In the genomic region with DNA sequence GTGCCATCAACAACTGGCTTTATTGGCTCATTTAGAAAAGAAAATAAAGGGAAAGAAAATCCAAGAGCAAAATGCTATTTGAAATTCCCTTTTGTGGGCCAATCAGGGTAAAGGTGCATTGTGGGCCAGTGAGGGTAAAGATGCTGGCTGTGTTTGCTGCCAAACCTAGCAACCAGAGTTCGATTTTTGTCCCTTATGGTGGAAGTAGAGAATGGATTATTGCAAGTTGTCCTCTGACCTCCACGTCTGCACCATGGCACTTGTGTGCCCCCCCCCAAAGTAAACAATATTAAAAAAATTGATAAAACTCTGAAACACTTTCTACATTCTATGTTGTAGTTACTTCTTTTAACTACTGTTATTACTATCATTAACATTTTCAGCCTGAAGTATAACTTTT, we compare ENCODE assay signal across 17 mouse cellular contexts.
A peak's percentile ranks its signal among the peaks of the same experiment; 100 is the strongest.
DNase-seq lines count a peak whose midpoint lies in the region; ATAC-seq and TF ChIP-seq lines count a peak whose summit lies in the region.
"Had no signal": no experiment of that assay in that cellular context is flagged by ENCODE, and none has a peak within 500 bp of the region (broad histone marks: within the 10 kb centered on the region; RNA-seq: fewer than 3 reads in every experiment).

No protein-coding gene starts in this region.

- no peak for TF ChIP-seq CTCF in liver, postnatal 0 days (IDR thresholded peaks at IDR 0.05; ENCODE audit: low read depth)

- no peak overlapping the region for H3K4me2 ChIP-seq in forebrain, embryonic 11.5 days (ENCODE audit: low read depth, low read length, severe bottlenecking)
- H3K4me2 ChIP-seq in forebrain, embryonic 12.5 days, result no peak overlapping the region
- no peak overlapping the region for H3K4me2 ChIP-seq in heart, embryonic 11.5 days
- no peak overlapping the region for H3K4me2 ChIP-seq in liver, postnatal 0 days (ENCODE audit: low read depth, low read length)
- H3K4me2 ChIP-seq in liver, embryonic 11.5 days, result no peak overlapping the region
- H3K4me2 ChIP-seq: hindbrain, embryonic 15.5 days had no signal

- H3K9me3 ChIP-seq in forebrain, embryonic 11.5 days (ENCODE audit: control insufficient read depth, low read length), result no peaks in the 10 kb centered on the region
- no peaks in the 10 kb centered on the region for H3K9me3 ChIP-seq in forebrain, embryonic 12.5 days
- H3K9me3 ChIP-seq in heart, embryonic 10.5 days, result no peaks in the 10 kb centered on the region
- peaks cover 3% of the 10 kb centered on the region; the same call in 1 of the 2 replicates for H3K9me3 ChIP-seq in heart, embryonic 11.5 days (replicated peaks; ENCODE audit: control insufficient read depth, low read length)
- peaks cover 5% of the 10 kb centered on the region; the same call in 1 of the 2 replicates for H3K9me3 ChIP-seq in liver, postnatal 0 days (ENCODE audit: low read length)
- no peaks in the 10 kb centered on the region for H3K9me3 ChIP-seq in liver, embryonic 11.5 days (ENCODE audit: control insufficient read depth, low read length)
- H3K9me3 ChIP-seq: forebrain, embryonic 13.5 days; heart, embryonic 15.5 days; hindbrain, embryonic 10.5 days; hindbrain, embryonic 15.5 days had no signal

- 0 out of 2 replicates have a peak overlapping the region, but pooled peaks have one; percentile 6 for H3K9ac ChIP-seq in forebrain, embryonic 11.5 days (ENCODE audit: low read length)
- no peak overlapping the region for H3K9ac ChIP-seq in forebrain, embryonic 12.5 days
- H3K9ac ChIP-seq in heart, embryonic 11.5 days (ENCODE audit: low read depth, low read length), result no peak overlapping the region
- no peak overlapping the region for H3K9ac ChIP-seq in liver, postnatal 0 days (replicated peaks)
- no peak overlapping the region for H3K9ac ChIP-seq in liver, embryonic 11.5 days (ENCODE audit: low read depth, low read length)
- H3K9ac ChIP-seq: forebrain, embryonic 13.5 days; forebrain, postnatal 0 days; heart, embryonic 12.5 days; heart, embryonic 15.5 days; hindbrain, embryonic 15.5 days had no signal

- no peaks in the 10 kb centered on the region for H3K27me3 ChIP-seq in forebrain, embryonic 11.5 days (ENCODE audit: control insufficient read depth, insufficient read depth, low read length)
- 0 out of 2 replicates have a peak, but pooled peaks cover 5% of the 10 kb centered on the region for H3K27me3 ChIP-seq in forebrain, embryonic 12.5 days
- H3K27me3 ChIP-seq in heart, embryonic 10.5 days (ENCODE audit: insufficient read depth, poor library complexity, severe bottlenecking), result no peaks in the 10 kb centered on the region
- H3K27me3 ChIP-seq in heart, embryonic 11.5 days (ENCODE audit: control insufficient read depth, insufficient read depth, low read length), result peaks cover 6% of the 10 kb centered on the region
- H3K27me3 ChIP-seq in liver, postnatal 0 days (ENCODE audit: insufficient read depth, low read length), result no peaks in the 10 kb centered on the region
- H3K27me3 ChIP-seq in liver, embryonic 11.5 days (replicated peaks; ENCODE audit: control insufficient read depth, insufficient read depth, low read length), result no peaks in the 10 kb centered on the region
- H3K27me3 ChIP-seq: forebrain, embryonic 13.5 days; hindbrain, embryonic 15.5 days had no signal

- H3K27ac ChIP-seq in forebrain, embryonic 11.5 days (ENCODE audit: low read depth, low read length), result no peak overlapping the region
- H3K27ac ChIP-seq in forebrain, embryonic 12.5 days, result no peak overlapping the region
- no peak overlapping the region for H3K27ac ChIP-seq in heart, embryonic 10.5 days
- no peak overlapping the region for H3K27ac ChIP-seq in heart, embryonic 11.5 days (ENCODE audit: low read depth, low read length)
- H3K27ac ChIP-seq in liver, postnatal 0 days (ENCODE audit: low read depth), result peak overlapping the region; percentile 76
- no peak overlapping the region for H3K27ac ChIP-seq in liver, embryonic 11.5 days (ENCODE audit: low read depth, low read length)
- H3K27ac ChIP-seq: gastrocnemius, adult 2 months; heart, adult 2 months; heart, embryonic 15.5 days; hindbrain, embryonic 10.5 days had no signal

- no peak overlapping the region for H3K4me3 ChIP-seq in forebrain, embryonic 11.5 days (ENCODE audit: low read depth, low read length)
- H3K4me3 ChIP-seq in forebrain, embryonic 12.5 days (replicated peaks), result no peak overlapping the region
- H3K4me3 ChIP-seq in heart, embryonic 10.5 days, result no peak overlapping the region
- no peak overlapping the region for H3K4me3 ChIP-seq in heart, embryonic 11.5 days (ENCODE audit: low read depth, low read length)
- no peak overlapping the region for H3K4me3 ChIP-seq in liver, postnatal 0 days (ENCODE audit: low read depth, low read length)
- no peak overlapping the region for H3K4me3 ChIP-seq in liver, embryonic 11.5 days (ENCODE audit: low read depth, low read length)
- H3K4me3 ChIP-seq: forebrain, embryonic 13.5 days; gastrocnemius, adult 2 months; heart, adult 2 months; heart, embryonic 12.5 days; heart, embryonic 15.5 days; hindbrain, embryonic 10.5 days; hindbrain, embryonic 15.5 days had no signal

- peak; percentile 68 for TF ChIP-seq EP300 in liver, postnatal 0 days (IDR thresholded peaks at IDR 0.05; ENCODE audit: low read depth)

- no peak for DNase-seq in forebrain, embryonic 11.5 days (ENCODE audit: low spot score)
- DNase-seq in heart, embryonic 10.5 days (ENCODE audit: low spot score), result peak; percentile 48
- DNase-seq in liver, postnatal 0 days, result peak; percentile 36
- no peak for DNase-seq in liver, embryonic 11.5 days (ENCODE audit: low spot score)
- peak; percentile 47 for DNase-seq in adipocyte (ENCODE audit: low spot score)
- DNase-seq: cerebellum, adult 9-10 months; gastrocnemius, adult 2 months had no signal

- ATAC-seq in forebrain, embryonic 11.5 days (replicated peaks; ENCODE audit: low FRiP score), result no peak
- no peak for ATAC-seq in forebrain, embryonic 12.5 days (ENCODE audit: low FRiP score)
- ATAC-seq in heart, embryonic 11.5 days (replicated peaks; ENCODE audit: insufficient number of reproducible peaks, low FRiP score, low TSS enrichment), result no peak
- peak; percentile 80 for ATAC-seq in liver, postnatal 0 days
- ATAC-seq in liver, embryonic 11.5 days (replicated peaks; ENCODE audit: low FRiP score), result no peak
- ATAC-seq: activated CD4-positive, CD25-positive, alpha-beta regulatory T cell, adult 4 months had no signal

- H3K4me1 ChIP-seq in forebrain, embryonic 11.5 days (replicated peaks; ENCODE audit: control insufficient read depth, insufficient read depth, low read length), result 0 out of 2 replicates have a peak, but pooled peaks cover 7% of the 10 kb centered on the region
- H3K4me1 ChIP-seq in forebrain, embryonic 12.5 days, result peaks cover 40% of the 10 kb centered on the region
- H3K4me1 ChIP-seq in heart, embryonic 10.5 days, result peaks cover 30% of the 10 kb centered on the region
- H3K4me1 ChIP-seq in heart, embryonic 11.5 days (ENCODE audit: control insufficient read depth, insufficient read depth, low read length), result peaks cover 9% of the 10 kb centered on the region
- H3K4me1 ChIP-seq in liver, postnatal 0 days (ENCODE audit: insufficient read depth), result peaks cover 7% of the 10 kb centered on the region; the same call in 1 of the 2 replicates
- no peaks in the 10 kb centered on the region for H3K4me1 ChIP-seq in liver, embryonic 11.5 days (replicated peaks; ENCODE audit: control insufficient read depth, insufficient read depth, low read length)

- WGBS in forebrain, embryonic 11.5 days, result 64% methylated on average over 2 of the region's 2 CpGs
- WGBS in forebrain, embryonic 12.5 days, result 64% methylated on average over 2 of the region's 2 CpGs
- WGBS in heart, embryonic 10.5 days, result 48% methylated on average over 2 of the region's 2 CpGs
- 59% methylated on average over 2 of the region's 2 CpGs for WGBS in heart, embryonic 11.5 days (ENCODE audit: insufficient replicate concordance)
- WGBS in liver, postnatal 0 days (ENCODE audit: insufficient replicate concordance), result 39% methylated on average over 2 of the region's 2 CpGs
- 57% methylated on average over 2 of the region's 2 CpGs for WGBS in liver, embryonic 11.5 days

- H3K36me3 ChIP-seq in forebrain, embryonic 11.5 days (ENCODE audit: control insufficient read depth, insufficient read depth, low read length), result no peaks in the 10 kb centered on the region
- no peaks in the 10 kb centered on the region for H3K36me3 ChIP-seq in forebrain, embryonic 12.5 days (replicated peaks)
- no peaks in the 10 kb centered on the region for H3K36me3 ChIP-seq in heart, embryonic 10.5 days
- H3K36me3 ChIP-seq in heart, embryonic 11.5 days (ENCODE audit: control insufficient read depth, insufficient read depth, low read length), result no peaks in the 10 kb centered on the region
- no peaks in the 10 kb centered on the region for H3K36me3 ChIP-seq in liver, postnatal 0 days (replicated peaks; ENCODE audit: insufficient read depth, low read length)
- no peaks in the 10 kb centered on the region for H3K36me3 ChIP-seq in liver, embryonic 11.5 days (ENCODE audit: control insufficient read depth, insufficient read depth, low read length)
- H3K36me3 ChIP-seq: heart, embryonic 12.5 days; heart, embryonic 15.5 days; hindbrain, embryonic 10.5 days; hindbrain, embryonic 15.5 days had no signal

Comparison
In these comparisons a context has a peak if more than half of its experiments do, and no peak if none do; other contexts are left out.
1. DNase-seq: peak in heart, embryonic 10.5 days (single experiment), liver, postnatal 0 days (single experiment) and adipocyte (single experiment); none in forebrain, embryonic 11.5 days (single experiment) and liver, embryonic 11.5 days (single experiment).